Mouse (Mus musculus): ENCODE measurements around the gene Glis3. TPM values are rescaled to one million over a fixed set of nuclear protein-coding genes. Genes with fewer than 3 reads are reported as not detected.

Gene Glis3
- total RNA-seq, 2 experiments from 2014 or later: 1.6 TPM

- intact Hi-C loops (cut with DNase I): no loop called here
- no peak for DNase-seq (ENCODE audit: low spot score)
Observed at GRCm38 (mm10) chr19:28289457-28289856, 390.4 kb downstream of the Glis3 start.

GRCm38 (mm10) chr19:28287431-28287830 is 392.4 kb downstream of the Glis3 start:
- DNase-seq (ENCODE audit: low spot score): no peak

GRCm38 (mm10) chr19:28284098-28284569 is 395.7 kb downstream of the Glis3 start:
- DNase-seq (ENCODE audit: low spot score): no peak
- intact Hi-C loops (cut with DNase I): no loop called here

More at GRCm38 (mm10) chr19:28287431-28287830, 392.4 kb downstream of the Glis3 start:
- intact Hi-C loops (cut with DNase I): no loop called here

GRCm38 (mm10) chr19:28283241-28284097 is 396.4 kb downstream of the Glis3 start:
- intact Hi-C loops (cut with DNase I): no loop called here
- no peak for DNase-seq (ENCODE audit: low spot score)

- DNase-seq (ENCODE audit: low spot score): no peak
- intact Hi-C loops (cut with DNase I): no loop called here
Observed at GRCm38 (mm10) chr19:28281405-28281804, 398.5 kb downstream of the Glis3 start.

- no peak for DNase-seq (ENCODE audit: low spot score)
- intact Hi-C loops (cut with DNase I): no loop called here
Observed at GRCm38 (mm10) chr19:28277104-28277503, 402.8 kb downstream of the Glis3 start.

GRCm38 (mm10) chr19:28274501-28274900 is 405.4 kb downstream of the Glis3 start:
- intact Hi-C loops (cut with DNase I): no loop called here
- no peak for DNase-seq (ENCODE audit: low spot score)

- intact Hi-C loops (cut with DNase I): no loop called here
- no peak for DNase-seq (ENCODE audit: low spot score)
Observed at GRCm38 (mm10) chr19:28273946-28274345, 405.9 kb downstream of the Glis3 start.

- DNase-seq (ENCODE audit: low spot score): no peak
- intact Hi-C loops (cut with DNase I): no loop called here
Observed at GRCm38 (mm10) chr19:28266850-28267249, 413.0 kb downstream of the Glis3 start.

- intact Hi-C loops (cut with DNase I): no loop called here
- no peak for DNase-seq (ENCODE audit: low spot score)
Observed at GRCm38 (mm10) chr19:28265776-28266175, 414.1 kb downstream of the Glis3 start.

GRCm38 (mm10) chr19:28258907-28259675 is 420.8 kb downstream of the Glis3 start:
- intact Hi-C loops (cut with DNase I): no loop called here
- no peak for DNase-seq (ENCODE audit: low spot score)

- intact Hi-C loops (cut with DNase I): no loop called here
- no peak for DNase-seq (ENCODE audit: low spot score)
Observed at GRCm38 (mm10) chr19:28258480-28258879, 421.4 kb downstream of the Glis3 start.

- intact Hi-C loops (cut with DNase I): no loop called here
- DNase-seq (ENCODE audit: low spot score): no peak
Observed at GRCm38 (mm10) chr19:28247345-28247744, 432.5 kb downstream of the Glis3 start.

- intact Hi-C loops (cut with DNase I): no loop called here
- no peak for DNase-seq (ENCODE audit: low spot score)
Observed at GRCm38 (mm10) chr19:28246186-28246585, 433.7 kb downstream of the Glis3 start.

- DNase-seq (ENCODE audit: low spot score): no peak
- intact Hi-C loops (cut with DNase I): no loop called here
Observed at GRCm38 (mm10) chr19:28238073-28238472, 441.8 kb downstream of the Glis3 start.

- DNase-seq (ENCODE audit: low spot score): no peak
- intact Hi-C loops (cut with DNase I): no loop called here
Observed at GRCm38 (mm10) chr19:28237621-28238020, 442.3 kb downstream of the Glis3 start.

- intact Hi-C loops (cut with DNase I): no loop called here
- DNase-seq (ENCODE audit: low spot score): no peak
Observed at GRCm38 (mm10) chr19:28235571-28235970, 444.3 kb downstream of the Glis3 start.

GRCm38 (mm10) chr19:28235096-28235495 is 444.8 kb downstream of the Glis3 start:
- intact Hi-C loops (cut with DNase I): no loop called here
- no peak for DNase-seq (ENCODE audit: low spot score)

GRCm38 (mm10) chr19:28234676-28235075 is 445.2 kb downstream of the Glis3 start:
- intact Hi-C loops (cut with DNase I): no loop called here
- no peak for DNase-seq (ENCODE audit: low spot score)

- intact Hi-C loops (cut with DNase I): no loop called here
- DNase-seq (ENCODE audit: low spot score): no peak
Observed at GRCm38 (mm10) chr19:28231511-28231910, 448.4 kb downstream of the Glis3 start.

GRCm38 (mm10) chr19:28227526-28227925 is 452.4 kb downstream of the Glis3 start:
- intact Hi-C loops (cut with DNase I): no loop called here
- DNase-seq (ENCODE audit: low spot score): no peak

Data from heart, postnatal 25 days (tissue).